Mouse (Mus musculus) forebrain, embryonic 15.5 days (tissue): ENCODE data around the gene Pcgf3. TPM values are rescaled to one million over a fixed set of nuclear protein-coding genes. Genes with fewer than 3 reads are reported as not detected.

Source experiments
- ATAC-seq: fragments of 200-750 bp; cut with Nextera tagmentation; replicated peaks from 2 replicates; pipeline ENCODE4 v1.8.0; 2017; ENCODE audit warnings: mild to moderate bottlenecking, moderate TSS enrichment, moderate library complexity
- H3K27ac ChIP-seq: fragments of 300-500 bp; sonication (generic); replicated peaks from 2 replicates; pipeline ENCODE4 v1.5.1; 2015; ENCODE audit warnings: mild to moderate bottlenecking, inconsistent platforms
- H3K27me3 ChIP-seq: fragments of 300-500 bp; sonication (generic); 2 replicates; pipeline ENCODE4 v1.6.1; 2015; ENCODE audit warnings: inconsistent platforms
- H3K36me3 ChIP-seq: fragments of 300-500 bp; sonication (generic); 2 replicates; pipeline ENCODE4 v1.6.1; 2015; ENCODE audit warnings: mild to moderate bottlenecking, inconsistent platforms
- H3K4me1 ChIP-seq: fragments of 300-500 bp; sonication (generic); 2 replicates; pipeline ENCODE4 v1.6.1; 2015; ENCODE audit warnings: inconsistent platforms
- H3K4me2 ChIP-seq: fragments of 300-500 bp; sonication (generic); replicated peaks from 2 replicates; pipeline ENCODE4 v1.6.1; 2015; ENCODE audit warnings: mild to moderate bottlenecking, inconsistent platforms
- H3K4me3 ChIP-seq: fragments of 300-500 bp; sonication (generic); 2 replicates; pipeline ENCODE4 v1.5.1; 2015; ENCODE audit warnings: mild to moderate bottlenecking, inconsistent platforms
- H3K9ac ChIP-seq: fragments of 300-500 bp; sonication (generic); replicated peaks from 2 replicates; pipeline ENCODE4 v1.6.1; 2015; ENCODE audit warnings: mild to moderate bottlenecking, inconsistent platforms
- H3K9me3 ChIP-seq: fragments of 300-500 bp; sonication (generic); 2 replicates; pipeline ENCODE4 v1.6.1; 2016; ENCODE audit warnings: inconsistent platforms
- WGBS: fragments of 180-500 bp; shearing (Covaris S2); methylation state at CpG from one replicate; pipeline ENCODE4 v1.1.7; 2015; ENCODE audit warnings: mixed read lengths; 5-methylcytosine and 5-hydroxymethylcytosine counted together
- polyA plus RNA-seq: library from polyadenylated mRNA; unstranded; fragments of >200 nt; fragmentation: Nextera tagmentation; extraction: Ambion mirVana; gene quantifications from 2 replicates; pipeline ENCODE4 v1.2.1, GENCODE M21; 2015

The Pcgf3 gene
- polyA plus RNA-seq, 1 experiment from 2014 or later: 33.3 TPM

DNA sequence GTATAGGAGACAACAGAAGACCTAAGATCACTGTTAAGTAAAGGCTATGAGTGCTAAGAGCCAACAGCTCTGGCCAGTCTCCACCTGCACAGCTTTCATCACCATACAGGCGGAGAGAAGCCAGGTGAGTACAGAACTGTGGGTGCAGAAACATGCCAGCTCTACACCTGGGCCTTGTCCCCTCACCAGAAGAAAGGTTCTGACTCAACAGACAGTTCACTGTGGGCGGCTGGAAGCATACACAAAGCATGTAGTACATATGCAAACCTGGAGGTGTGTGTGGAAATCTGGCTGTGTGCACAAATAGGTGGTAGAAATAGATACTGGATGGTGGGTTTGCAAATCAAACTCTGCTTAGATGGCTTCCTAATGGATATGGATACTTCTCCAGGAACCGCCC is 61.6 kb downstream of the Pcgf3 start:
- Histone ChIP-seq H3K27me3 (no peaks in the 10 kb centered on the region), H3K4me2 (no peak overlapping the region), H3K9me3 (no peaks in the 10 kb centered on the region), H3K9ac (no peak overlapping the region), H3K27ac (no peak overlapping the region), H3K4me3 (no peak overlapping the region), H3K4me1 (no peaks in the 10 kb centered on the region), H3K36me3 (peaks cover 13% of the 10 kb centered on the region)
- no peak for ATAC-seq
- WGBS: 86% methylated on average over 3 of the region's 3 CpGs

DNA sequence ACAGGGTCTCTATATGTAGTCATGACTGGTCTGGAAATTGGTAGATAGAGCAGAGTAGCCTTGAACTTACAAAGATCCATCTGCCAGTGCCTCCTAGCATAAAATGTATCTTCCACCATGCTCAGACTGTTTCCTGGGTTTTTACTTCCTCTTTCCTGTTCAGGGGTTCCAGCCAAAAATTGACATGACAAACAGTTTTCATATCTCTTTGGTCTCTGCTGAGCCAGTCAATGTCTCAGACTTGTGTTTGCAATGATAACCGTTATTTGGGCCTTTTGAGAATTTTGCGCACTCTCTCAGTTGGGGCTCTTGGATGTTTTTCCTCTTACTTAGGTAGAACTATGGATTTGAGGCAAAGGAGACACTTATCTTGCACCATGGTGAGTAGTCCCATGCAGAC is 73.2 kb downstream of the Pcgf3 start:
- WGBS: 89% methylated on average over 2 of the region's 2 CpGs
- Histone ChIP-seq H3K9me3 (peaks cover 16% of the 10 kb centered on the region; the same call in 1 of the 2 replicates), H3K27me3 (no peaks in the 10 kb centered on the region), H3K36me3 (peaks cover 20% of the 10 kb centered on the region; the same call in 1 of the 2 replicates), H3K4me3 (no peak overlapping the region), H3K9ac (no peak overlapping the region), H3K4me1 (no peaks in the 10 kb centered on the region), H3K4me2 (no peak overlapping the region), H3K27ac (no peak overlapping the region)
- no peak for ATAC-seq

DNA sequence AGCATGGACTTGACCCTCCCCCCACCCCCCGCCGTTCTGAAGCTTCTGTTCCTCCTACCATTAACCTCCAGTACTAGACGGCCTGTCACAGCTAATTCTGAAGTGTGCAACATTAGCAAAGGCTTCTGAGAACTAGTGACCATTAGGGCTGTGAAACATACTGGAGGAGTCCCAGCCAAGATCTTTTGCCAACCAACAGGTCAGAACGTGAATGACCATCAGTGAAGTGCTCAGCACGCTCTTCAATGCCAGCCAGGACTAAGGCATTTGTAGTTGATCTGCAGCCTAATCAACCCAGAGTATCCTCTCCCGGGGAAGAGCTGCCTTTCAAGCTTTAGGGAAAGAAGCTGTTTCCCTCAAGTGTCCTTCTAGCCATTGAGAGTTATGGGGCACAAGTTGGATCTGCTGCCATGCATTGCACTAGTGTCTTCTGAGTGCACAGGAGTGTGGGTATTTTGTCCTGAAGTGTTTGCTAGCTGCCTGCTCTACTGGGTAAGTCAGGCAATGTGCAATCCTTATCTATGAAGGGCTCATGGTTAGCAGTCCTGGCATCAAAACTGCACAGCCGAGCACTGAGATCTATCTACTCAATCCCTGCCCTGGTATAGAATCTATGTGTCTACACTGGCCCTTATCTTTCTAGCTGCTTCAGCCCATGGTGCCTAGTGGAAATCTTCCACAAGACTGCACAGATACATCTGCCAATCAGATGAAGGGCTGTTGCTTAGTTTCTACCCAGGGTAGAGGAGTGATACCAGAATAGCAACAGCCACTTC is 82.7 kb downstream of the Pcgf3 start:
- Histone ChIP-seq H3K36me3 (peaks cover 8% of the 10 kb centered on the region; the same call in 1 of the 2 replicates), H3K4me3 (no peak overlapping the region), H3K27me3 (peaks cover 5% of the 10 kb centered on the region), H3K4me1 (peaks cover 3% of the 10 kb centered on the region), H3K27ac (no peak overlapping the region), H3K9ac (no peak overlapping the region), H3K9me3 (no peaks in the 10 kb centered on the region), H3K4me2 (no peak overlapping the region)
- WGBS: 73% methylated on average over 7 of the region's 7 CpGs
- ATAC-seq: no peak

DNA sequence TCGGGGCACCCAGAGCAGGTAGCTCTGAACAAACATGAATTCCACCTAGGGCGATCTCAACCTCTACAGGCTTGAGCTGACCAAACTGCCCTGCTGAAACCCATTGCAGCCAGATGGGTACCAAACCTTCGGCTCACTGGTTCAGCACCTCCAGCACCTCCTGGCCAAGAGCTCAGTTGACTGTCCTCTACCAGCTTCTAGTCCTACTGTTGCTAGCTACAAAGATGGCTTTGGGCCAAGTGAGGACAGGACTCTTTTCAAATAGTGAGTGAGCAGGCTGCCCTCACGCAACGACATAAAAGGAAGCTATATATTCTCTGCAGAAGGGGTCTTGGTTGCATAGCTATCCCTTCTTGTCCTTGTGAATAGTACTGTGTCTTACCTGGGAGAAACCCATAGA is 86.6 kb downstream of the Pcgf3 start:
- H3K36me3 ChIP-seq: no peaks in the 10 kb centered on the region
- H3K9me3 ChIP-seq: no peaks in the 10 kb centered on the region
- H3K4me2 ChIP-seq: no peak overlapping the region
- no peak overlapping the region for H3K27ac ChIP-seq
- no peak for ATAC-seq
- no peak overlapping the region for H3K9ac ChIP-seq
- H3K4me1 ChIP-seq: peaks cover 14% of the 10 kb centered on the region
- peaks cover 9% of the 10 kb centered on the region for H3K27me3 ChIP-seq
- 92% methylated on average over 5 of the region's 5 CpGs for WGBS
- H3K4me3 ChIP-seq: no peak overlapping the region

DNA sequence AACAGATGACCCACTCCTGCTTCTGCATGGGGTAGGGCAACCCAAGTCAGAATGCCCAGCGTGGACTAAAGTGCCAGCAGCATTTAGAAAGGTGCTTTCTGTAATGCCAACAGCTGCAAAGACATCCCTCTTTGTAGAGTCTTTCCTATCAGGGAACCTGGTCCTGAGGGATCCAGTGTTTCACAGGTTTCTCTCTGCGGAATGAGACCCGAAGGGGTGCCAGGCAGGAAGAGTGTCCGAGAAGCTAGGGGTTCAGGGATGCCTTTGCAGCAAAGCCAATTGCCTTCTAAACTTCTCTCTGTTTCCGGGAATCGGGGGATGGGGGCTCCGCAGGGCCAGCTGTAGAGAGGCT is 88.1 kb downstream of the Pcgf3 start:
- Histone ChIP-seq H3K4me3 (peak overlapping the region; percentile 57), H3K9me3 (no peaks in the 10 kb centered on the region), H3K36me3 (no peaks in the 10 kb centered on the region), H3K4me1 (peaks cover 14% of the 10 kb centered on the region), H3K27ac (no peak overlapping the region), H3K9ac (peak overlapping the region; percentile 62), H3K4me2 (peak overlapping the region; percentile 77), H3K27me3 (peaks cover 9% of the 10 kb centered on the region)
- no peak for ATAC-seq
- WGBS: 11% methylated on average over 7 of the region's 7 CpGs

DNA sequence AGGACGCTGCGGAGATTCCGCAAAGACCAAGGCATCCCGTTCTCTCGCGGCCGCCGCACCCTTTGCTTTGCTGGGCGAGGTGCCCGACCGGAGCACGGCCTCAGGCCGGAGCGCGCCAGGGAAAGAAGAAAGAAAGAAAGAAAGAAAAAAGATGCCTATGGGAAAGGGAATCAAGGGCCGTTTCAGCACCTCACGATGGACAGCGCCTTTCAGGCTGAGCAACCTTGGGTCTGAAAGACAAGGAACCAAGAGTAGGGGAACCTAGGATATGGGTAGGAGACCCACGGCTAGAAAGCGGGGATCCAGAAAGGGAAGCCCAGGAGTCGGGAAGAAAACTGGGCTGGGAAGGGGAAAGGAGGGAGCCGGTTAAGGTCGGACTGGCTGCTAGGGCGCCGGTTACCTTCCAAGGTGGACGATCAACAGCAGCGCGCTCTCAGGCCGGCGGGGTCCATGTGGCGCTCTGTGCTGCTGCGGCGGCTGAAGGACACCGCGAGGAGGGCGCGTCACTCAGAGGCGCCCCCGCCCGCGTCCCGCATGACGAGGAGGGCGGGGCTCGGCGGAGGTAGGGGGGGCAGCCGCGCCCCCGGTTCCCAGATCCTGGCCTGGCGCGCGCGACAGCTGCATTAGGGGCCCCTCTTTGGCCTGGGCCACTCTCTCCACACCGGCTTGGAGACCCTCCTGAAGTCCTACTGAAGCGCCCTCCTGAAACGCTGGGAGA is 88.6 kb downstream of the Pcgf3 start, which contains the start of gene Cplx1:
TSS of gene Cplx1 (minus strand) at position 536 of the 718 bp plus-strand sequence.
- H3K27me3 ChIP-seq: peaks cover 9% of the 10 kb centered on the region
- under 1% methylated on average over 56 of the region's 56 CpGs for WGBS
- ATAC-seq: peak; percentile 88
- H3K4me2 ChIP-seq: peak within 1 kb of the TSS; percentile 77
- H3K9ac ChIP-seq: peak within 1 kb of the TSS; percentile 62
- no peaks in the 10 kb centered on the region for H3K9me3 ChIP-seq
- peak within 1 kb of the TSS; percentile 35 for H3K27ac ChIP-seq
- H3K4me1 ChIP-seq: peaks cover 14% of the 10 kb centered on the region
- H3K36me3 ChIP-seq: no peaks in the 10 kb centered on the region
- peak within 1 kb of the TSS; percentile 57 for H3K4me3 ChIP-seq

DNA sequence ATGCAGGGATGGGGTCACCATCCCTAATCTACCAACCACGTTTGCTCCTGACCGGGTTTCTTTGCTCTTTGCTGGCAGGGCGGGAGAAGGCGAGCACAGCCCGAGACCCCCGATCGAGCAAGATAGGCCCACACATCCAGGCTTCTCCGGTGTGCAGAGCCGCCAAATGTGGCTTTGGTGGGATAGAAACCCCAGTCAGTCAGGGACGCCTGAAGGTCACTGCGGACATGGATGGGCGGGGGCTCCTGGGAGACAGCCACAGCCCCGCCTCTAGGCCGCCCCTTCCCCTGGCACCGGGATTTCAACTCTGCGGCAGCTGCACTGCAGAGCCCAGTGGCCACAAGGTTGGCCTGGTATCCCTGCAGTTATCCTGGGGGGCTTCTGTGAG is 89.2 kb downstream of the Pcgf3 start:
- H3K27ac ChIP-seq: peak overlapping the region; percentile 35
- peaks cover 9% of the 10 kb centered on the region for H3K27me3 ChIP-seq
- H3K9ac ChIP-seq: peak overlapping the region; percentile 62
- H3K9me3 ChIP-seq: no peaks in the 10 kb centered on the region
- H3K4me3 ChIP-seq: peak overlapping the region; percentile 57
- peaks cover 14% of the 10 kb centered on the region for H3K4me1 ChIP-seq
- WGBS: 1% methylated on average over 16 of the region's 16 CpGs
- H3K36me3 ChIP-seq: no peaks in the 10 kb centered on the region
- peak; percentile 61 for ATAC-seq
- peak overlapping the region; percentile 77 for H3K4me2 ChIP-seq

DNA sequence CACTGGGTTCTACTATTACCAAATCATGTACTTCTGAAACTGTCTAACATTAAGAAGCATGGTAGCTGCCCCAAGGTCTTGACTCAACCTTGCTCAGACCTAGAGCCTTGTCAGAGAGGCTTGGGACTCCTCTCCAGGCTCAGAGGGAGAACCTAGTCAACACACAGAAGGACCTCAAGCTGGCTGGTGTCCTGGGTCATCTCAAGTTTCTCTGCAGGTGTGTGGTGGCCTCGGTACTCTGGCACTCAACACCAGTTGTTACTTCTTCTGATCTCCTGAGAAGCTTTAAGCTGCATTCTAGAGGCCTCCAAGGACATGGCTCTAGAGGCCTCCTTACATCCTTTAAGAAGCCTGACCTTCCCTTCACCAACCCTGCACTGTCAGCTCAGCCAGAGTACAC is 93.0 kb downstream of the Pcgf3 start:
- peaks cover 8% of the 10 kb centered on the region for H3K4me1 ChIP-seq
- no peak overlapping the region for H3K27ac ChIP-seq
- no peaks in the 10 kb centered on the region for H3K9me3 ChIP-seq
- WGBS: 84% methylated on average over 1 of the region's 1 CpGs
- no peak overlapping the region for H3K4me3 ChIP-seq
- H3K36me3 ChIP-seq: no peaks in the 10 kb centered on the region
- H3K4me2 ChIP-seq: no peak overlapping the region
- 0 out of 2 replicates have a peak, but pooled peaks cover 3% of the 10 kb centered on the region for H3K27me3 ChIP-seq
- H3K9ac ChIP-seq: no peak overlapping the region
- no peak for ATAC-seq

Other genes with a start within 250 kb of the Pcgf3 start
- 45.3 and 47.1 TPM in 2 replicates for gene Dr1, start 192.3 kb upstream of the Pcgf3 start, polyA plus RNA-seq
- gene Pigg, start 148.6 kb upstream of the Pcgf3 start, polyA plus RNA-seq: 6.2 and 6.4 TPM in 2 replicates
- gene Gm42517, start 93.3 kb upstream of the Pcgf3 start, polyA plus RNA-seq: 0.83 and 1.1 TPM in 2 replicates
- 0.20 TPM in 1 of 2 replicates, not detected in the other for gene Pde6b, start 72.8 kb upstream of the Pcgf3 start, polyA plus RNA-seq
- 367 and 408 TPM in 2 replicates for gene Atp5k, start 26.8 kb upstream of the Pcgf3 start, polyA plus RNA-seq
- 0.06 TPM in 2 replicates for gene Mfsd7a, start 12.3 kb upstream of the Pcgf3 start, polyA plus RNA-seq
- gene Cplx1, start 88.8 kb downstream of the Pcgf3 start, polyA plus RNA-seq: 82.8 and 88.1 TPM in 2 replicates
- gene Gak, start 168.5 kb downstream of the Pcgf3 start, polyA plus RNA-seq: 55.5 and 56.4 TPM in 2 replicates
- 24.2 and 24.7 TPM in 2 replicates for gene Tmem175, start 168.5 kb downstream of the Pcgf3 start, polyA plus RNA-seq
- gene Idua, start 199.1 kb downstream of the Pcgf3 start, polyA plus RNA-seq: 9.9 and 10.9 TPM in 2 replicates
- 23.6 and 24.4 TPM in 2 replicates for gene Dgkq, start 208.4 kb downstream of the Pcgf3 start, polyA plus RNA-seq
- gene Slc26a1, start 214.3 kb downstream of the Pcgf3 start, polyA plus RNA-seq: 1.8 and 1.9 TPM in 2 replicates
- 9.4 and 10.1 TPM in 2 replicates for gene Fgfrl1, start 231.2 kb downstream of the Pcgf3 start, polyA plus RNA-seq